Mouse (Mus musculus): Measurements from ENCODE around the gene Gm44596. TPM values are rescaled to one million over a fixed set of nuclear protein-coding genes. Genes with fewer than 3 reads are reported as not detected.
"Not testable (repeated sequence)": the region's sequence is repeated elsewhere in the genome, so short reads cannot be mapped to it uniquely, and the experiment has no call there.

The Gm44596 gene
- polyA plus RNA-seq, 1 experiment, result not detected

DNA sequence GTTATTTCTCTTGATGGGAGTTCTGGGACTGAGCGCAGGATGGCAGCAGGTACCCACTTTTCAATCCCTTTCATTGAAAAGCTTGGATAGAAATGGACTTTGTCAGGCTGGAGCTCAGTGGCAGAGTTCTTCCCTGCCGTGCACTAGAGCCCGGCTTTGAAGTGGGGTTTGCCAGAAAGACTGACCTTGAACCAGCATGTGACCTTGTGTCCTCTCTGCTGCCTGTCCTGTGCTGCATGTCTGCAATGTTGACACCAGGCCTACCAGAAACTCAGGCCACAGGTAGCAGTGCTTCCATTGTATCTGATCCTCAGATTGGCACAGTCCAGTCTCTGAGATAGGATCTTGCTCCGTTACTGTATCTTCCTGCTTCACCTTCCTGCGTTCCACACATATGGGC is 5.3 kb upstream of the Gm44596 start:
- no peaks in the 10 kb centered on the region for H3K4me1 ChIP-seq (ENCODE audit: control insufficient read depth, insufficient read depth, low read length)
- TF ChIP-seq POLR2A (IDR thresholded peaks at IDR 0.05; ENCODE audit: insufficient read depth, low read length) (no peak), CTCF (IDR thresholded peaks at IDR 0.05; ENCODE audit: low read depth, low read length) (no peak), EP300 (IDR thresholded peaks at IDR 0.05; ENCODE audit: insufficient read depth, low read depth, low read length) (no peak)
- no peaks in the 10 kb centered on the region for H3K9me3 ChIP-seq (replicated peaks; ENCODE audit: control insufficient read depth, insufficient read depth, low read length, poor library complexity, severe bottlenecking)
- no peaks in the 10 kb centered on the region for H3K27me3 ChIP-seq (ENCODE audit: control insufficient read depth, insufficient read depth, low read length, poor library complexity, severe bottlenecking)
- H3K4me3 ChIP-seq (ENCODE audit: low read depth, low read length), result no peak overlapping the region
- H3K9ac ChIP-seq (ENCODE audit: low read depth, poor library complexity, severe bottlenecking), result no peak overlapping the region
- no peak overlapping the region for H3K27ac ChIP-seq (ENCODE audit: insufficient read depth, low read length)
- H3K36me3 ChIP-seq (ENCODE audit: control insufficient read depth, insufficient read depth, low read length, poor library complexity, severe bottlenecking), result peaks cover 77% of the 10 kb centered on the region

DNA sequence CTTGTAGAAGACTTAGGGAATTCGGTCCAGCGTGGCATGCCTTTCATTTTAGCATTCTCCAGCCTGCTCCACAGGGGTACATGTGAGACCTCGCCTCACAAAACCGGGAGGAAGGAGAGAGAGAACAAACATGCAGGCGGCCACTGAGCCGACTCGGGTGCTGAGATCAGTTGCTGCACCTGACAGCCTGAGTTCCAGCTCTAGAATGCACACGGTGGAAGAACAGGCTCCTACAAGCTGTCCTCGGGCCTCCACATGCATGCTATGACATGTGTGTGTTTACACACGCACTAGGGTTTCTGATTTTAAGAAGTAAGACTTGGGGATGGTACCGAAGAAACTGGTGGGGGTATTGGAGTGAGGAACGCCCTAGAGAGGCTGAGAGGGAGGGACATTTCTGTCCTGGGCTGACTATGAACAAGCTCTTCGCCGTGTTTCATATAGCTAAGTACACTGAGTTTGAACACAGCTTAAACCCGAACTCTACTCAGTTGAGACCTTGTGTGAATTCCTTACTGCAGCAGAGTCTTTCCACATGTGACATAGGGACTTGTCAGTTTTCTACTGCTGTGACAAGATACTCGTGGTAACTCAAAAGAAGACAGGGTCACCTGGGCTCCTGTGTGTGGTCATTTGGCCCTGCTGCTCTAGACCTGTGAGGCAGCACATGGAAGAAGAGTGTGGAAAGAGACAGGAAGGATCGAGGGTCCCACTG is 1.2 kb downstream of the Gm44596 start:
- H3K4me3 ChIP-seq (ENCODE audit: low read depth, low read length), result no peak overlapping the region
- H3K9ac ChIP-seq (ENCODE audit: low read depth, poor library complexity, severe bottlenecking), result no peak overlapping the region
- H3K27me3 ChIP-seq (ENCODE audit: control insufficient read depth, insufficient read depth, low read length, poor library complexity, severe bottlenecking), result no peaks in the 10 kb centered on the region
- TF ChIP-seq POLR2A (IDR thresholded peaks at IDR 0.05; ENCODE audit: insufficient read depth, low read length), result no peak
- H3K36me3 ChIP-seq (ENCODE audit: control insufficient read depth, insufficient read depth, low read length, poor library complexity, severe bottlenecking), result peaks cover 26% of the 10 kb centered on the region
- no peaks in the 10 kb centered on the region for H3K9me3 ChIP-seq (replicated peaks; ENCODE audit: control insufficient read depth, insufficient read depth, low read length, poor library complexity, severe bottlenecking)
- peaks cover 2% of the 10 kb centered on the region for H3K4me1 ChIP-seq (ENCODE audit: control insufficient read depth, insufficient read depth, low read length)
- no peak overlapping the region for H3K27ac ChIP-seq (ENCODE audit: insufficient read depth, low read length)

DNA sequence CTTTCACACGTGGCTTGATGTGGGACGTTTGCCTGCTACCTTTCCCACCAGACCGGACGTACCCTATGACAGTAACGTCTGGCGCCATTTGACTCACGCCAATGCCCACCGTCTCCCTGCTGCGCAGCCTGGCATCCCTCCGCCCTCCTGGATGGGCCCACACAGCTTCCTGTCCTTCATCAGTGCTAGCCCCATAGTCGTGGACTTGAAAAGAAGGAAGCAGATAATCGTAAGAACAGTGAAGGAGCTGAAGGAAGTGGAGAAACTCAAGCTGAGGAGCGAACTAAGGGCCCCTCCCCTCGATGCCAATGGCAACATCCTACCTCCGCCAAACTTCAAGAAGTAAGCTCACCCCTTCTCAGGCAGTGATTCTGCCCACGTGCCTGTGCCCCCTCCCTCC is 4.3 kb downstream of the Gm44596 start:
- H3K9ac ChIP-seq (ENCODE audit: low read depth, poor library complexity, severe bottlenecking), result no peak overlapping the region
- no peaks in the 10 kb centered on the region for H3K9me3 ChIP-seq (replicated peaks; ENCODE audit: control insufficient read depth, insufficient read depth, low read length, poor library complexity, severe bottlenecking)
- no peak overlapping the region for H3K27ac ChIP-seq (ENCODE audit: insufficient read depth, low read length)
- peaks cover 2% of the 10 kb centered on the region for H3K4me1 ChIP-seq (ENCODE audit: control insufficient read depth, insufficient read depth, low read length)
- no peaks in the 10 kb centered on the region for H3K27me3 ChIP-seq (ENCODE audit: control insufficient read depth, insufficient read depth, low read length, poor library complexity, severe bottlenecking)
- no peak for TF ChIP-seq POLR2A (IDR thresholded peaks at IDR 0.05; ENCODE audit: insufficient read depth, low read length)
- TF ChIP-seq CTCF (IDR thresholded peaks at IDR 0.05; ENCODE audit: low read depth, low read length), result no peak
- no peak for TF ChIP-seq EP300 (IDR thresholded peaks at IDR 0.05; ENCODE audit: insufficient read depth, low read depth, low read length)
- H3K36me3 ChIP-seq (ENCODE audit: control insufficient read depth, insufficient read depth, low read length, poor library complexity, severe bottlenecking), result no peaks in the 10 kb centered on the region
- H3K4me3 ChIP-seq (ENCODE audit: low read depth, low read length), result no peak overlapping the region

DNA sequence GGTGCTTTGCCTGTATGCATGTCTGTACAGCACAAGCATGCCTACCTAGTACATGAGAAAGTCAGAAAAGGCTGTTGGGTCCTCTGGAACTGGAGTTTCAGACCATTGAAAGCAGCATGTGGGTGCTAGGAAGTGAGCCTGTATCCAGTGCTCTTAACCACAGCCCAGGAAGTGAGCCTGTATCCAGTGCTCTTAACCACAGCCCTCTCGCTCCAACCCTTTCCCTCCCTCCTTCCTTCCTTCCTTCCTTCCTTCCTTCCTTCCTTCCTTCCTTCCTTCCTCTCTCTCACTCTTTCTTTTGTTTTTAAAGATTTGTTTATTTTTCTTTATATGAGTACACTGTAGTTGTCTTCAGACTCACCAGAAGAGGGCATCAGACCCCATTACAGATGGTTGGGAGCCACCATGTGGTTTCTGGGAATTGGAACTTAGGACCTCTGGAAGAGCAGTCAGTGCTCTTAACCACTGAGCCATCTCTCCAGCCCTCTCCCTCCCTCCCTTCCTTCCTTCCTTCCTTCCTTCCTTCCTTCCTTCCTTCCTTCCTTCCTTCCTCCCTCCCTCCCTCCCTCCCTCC is 5.4 kb downstream of the Gm44596 start:
- not testable (repeated sequence) for H3K36me3 ChIP-seq (ENCODE audit: control insufficient read depth, insufficient read depth, low read length, poor library complexity, severe bottlenecking); H3K27me3 ChIP-seq (ENCODE audit: control insufficient read depth, insufficient read depth, low read length, poor library complexity, severe bottlenecking); H3K27ac ChIP-seq (ENCODE audit: insufficient read depth, low read length); H3K4me3 ChIP-seq (ENCODE audit: low read depth, low read length); H3K9me3 ChIP-seq (replicated peaks; ENCODE audit: control insufficient read depth, insufficient read depth, low read length, poor library complexity, severe bottlenecking); H3K9ac ChIP-seq (ENCODE audit: low read depth, poor library complexity, severe bottlenecking); H3K4me1 ChIP-seq (ENCODE audit: control insufficient read depth, insufficient read depth, low read length)

DNA sequence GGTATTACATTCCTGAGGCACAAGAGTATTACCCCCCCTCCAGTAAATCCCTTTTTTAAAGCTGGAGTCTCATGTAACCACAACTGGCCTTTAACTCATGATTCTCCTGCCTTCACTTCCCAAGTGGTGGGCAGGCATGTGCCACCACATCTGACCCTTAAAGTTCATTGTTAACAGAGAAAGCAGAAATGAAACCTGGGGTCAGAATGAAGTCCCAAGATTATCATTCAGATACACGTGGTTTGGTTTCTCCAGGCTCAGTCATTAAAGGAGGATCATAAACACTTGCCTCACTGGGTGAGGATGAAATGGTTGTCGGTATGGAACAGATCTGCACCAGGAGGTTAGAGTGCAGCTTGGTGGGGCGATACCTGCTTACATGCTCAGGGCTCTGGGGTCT is 6.0 kb downstream of the Gm44596 start:
- H3K27ac ChIP-seq (ENCODE audit: insufficient read depth, low read length), result no peak overlapping the region
- no peaks in the 10 kb centered on the region for H3K36me3 ChIP-seq (ENCODE audit: control insufficient read depth, insufficient read depth, low read length, poor library complexity, severe bottlenecking)
- no peak for TF ChIP-seq CTCF (IDR thresholded peaks at IDR 0.05; ENCODE audit: low read depth, low read length)
- TF ChIP-seq POLR2A (IDR thresholded peaks at IDR 0.05; ENCODE audit: insufficient read depth, low read length), result no peak
- TF ChIP-seq EP300 (IDR thresholded peaks at IDR 0.05; ENCODE audit: insufficient read depth, low read depth, low read length), result no peak
- no peaks in the 10 kb centered on the region for H3K9me3 ChIP-seq (replicated peaks; ENCODE audit: control insufficient read depth, insufficient read depth, low read length, poor library complexity, severe bottlenecking)
- H3K4me3 ChIP-seq (ENCODE audit: low read depth, low read length), result no peak overlapping the region
- peaks cover 2% of the 10 kb centered on the region for H3K4me1 ChIP-seq (ENCODE audit: control insufficient read depth, insufficient read depth, low read length)
- H3K27me3 ChIP-seq (ENCODE audit: control insufficient read depth, insufficient read depth, low read length, poor library complexity, severe bottlenecking), result no peaks in the 10 kb centered on the region
- H3K9ac ChIP-seq (ENCODE audit: low read depth, poor library complexity, severe bottlenecking), result no peak overlapping the region

DNA sequence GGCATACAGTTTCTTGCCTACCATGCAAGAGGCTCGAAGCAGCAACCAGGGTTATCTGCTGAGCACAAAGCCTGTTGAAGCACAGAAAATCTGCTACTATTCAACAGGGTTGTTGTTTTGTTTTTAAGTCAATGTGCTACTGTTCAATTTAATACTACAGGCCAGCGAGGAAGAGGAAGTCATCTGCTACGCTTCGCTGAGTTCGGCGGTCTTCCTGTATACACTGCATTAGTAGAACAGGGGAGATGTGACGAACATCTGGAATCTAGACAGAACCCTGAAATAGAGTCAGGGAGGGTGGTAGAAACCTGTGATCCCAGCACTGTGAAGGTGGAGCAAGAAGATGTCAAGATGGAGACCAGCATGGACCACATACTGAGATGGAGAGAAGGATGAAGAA is 8.4 kb downstream of the Gm44596 start:
- no peaks in the 10 kb centered on the region for H3K36me3 ChIP-seq (ENCODE audit: control insufficient read depth, insufficient read depth, low read length, poor library complexity, severe bottlenecking)
- H3K27ac ChIP-seq (ENCODE audit: insufficient read depth, low read length), result no peak overlapping the region
- H3K9me3 ChIP-seq (replicated peaks; ENCODE audit: control insufficient read depth, insufficient read depth, low read length, poor library complexity, severe bottlenecking), result no peaks in the 10 kb centered on the region
- no peaks in the 10 kb centered on the region for H3K27me3 ChIP-seq (ENCODE audit: control insufficient read depth, insufficient read depth, low read length, poor library complexity, severe bottlenecking)
- H3K4me3 ChIP-seq (ENCODE audit: low read depth, low read length), result no peak overlapping the region
- H3K4me1 ChIP-seq (ENCODE audit: control insufficient read depth, insufficient read depth, low read length), result peaks cover 2% of the 10 kb centered on the region
- no peak overlapping the region for H3K9ac ChIP-seq (ENCODE audit: low read depth, poor library complexity, severe bottlenecking)
- TF ChIP-seq EP300 (IDR thresholded peaks at IDR 0.05; ENCODE audit: insufficient read depth, low read depth, low read length) (no peak), POLR2A (IDR thresholded peaks at IDR 0.05; ENCODE audit: insufficient read depth, low read length) (no peak), CTCF (IDR thresholded peaks at IDR 0.05; ENCODE audit: low read depth, low read length) (no peak)
